Mouse (Mus musculus) testis, adult 2 months (tissue): ENCODE data around the gene Tmem259.

Source experiments
- CTCF ChIP-seq: fragments of 200-500 bp; IDR thresholded peaks from 2 replicates; pipeline ENCODE4 v1.5.1; 2012; ENCODE audit warnings: low read depth, mild to moderate bottlenecking, inconsistent platforms, low read length, moderate library complexity; ENCODE audit not compliant: control insufficient read depth, insufficient read depth, insufficient replicate concordance
- POLR2A ChIP-seq: fragments of 200-500 bp; IDR thresholded peaks from 2 replicates; pipeline ENCODE4 v1.6.1; 2012; ENCODE audit warnings: low read depth, mild to moderate bottlenecking, inconsistent platforms, low read length, moderate library complexity; ENCODE audit not compliant: control insufficient read depth

GRCm38 (mm10) chr10:79995636-79996035, 11.5 kb upstream of the Tmem259 start:
- TF ChIP-seq CTCF = no peak
- no peak for TF ChIP-seq POLR2A
